ENCODE assay signal across 8 mouse cellular contexts in the genomic region with DNA sequence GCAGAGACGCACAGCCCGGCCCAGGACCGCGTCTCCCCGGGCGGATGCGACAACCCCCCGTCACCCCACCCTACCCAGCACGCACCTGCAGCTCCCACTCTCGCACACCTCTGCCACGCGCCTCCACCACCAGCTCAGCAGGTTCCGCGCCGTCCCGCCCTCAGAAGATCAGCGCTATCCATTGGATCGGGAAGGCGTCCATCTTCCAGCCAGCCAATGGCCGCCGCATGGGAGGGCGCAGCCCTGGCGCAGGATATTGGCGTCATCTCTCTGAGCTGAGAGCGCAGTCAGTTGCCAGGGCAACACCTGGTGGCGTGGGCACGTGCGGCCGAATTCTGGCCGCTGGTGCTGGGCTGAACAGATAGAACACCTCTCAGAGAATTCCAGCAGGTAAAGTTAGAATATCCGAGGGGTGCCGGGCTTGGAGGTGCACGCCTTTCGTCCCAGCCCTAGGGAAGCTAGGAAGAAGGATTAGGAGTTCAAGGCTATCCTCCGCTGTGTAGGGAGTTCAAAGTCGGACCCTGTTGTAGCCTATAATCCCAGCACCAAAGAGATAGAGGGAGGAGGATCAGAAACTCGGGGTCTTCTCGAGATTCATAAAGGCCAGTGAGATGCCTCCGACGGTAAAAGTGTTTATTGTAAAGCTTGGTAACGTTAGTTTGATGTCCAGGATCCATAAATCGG. TPM values are rescaled to one million over a fixed set of nuclear protein-coding genes. Genes with fewer than 3 reads are reported as not detected.
DNase-seq lines count a peak whose midpoint lies in the region; ATAC-seq and TF ChIP-seq lines count a peak whose summit lies in the region.

A gene (minus strand): TSS at position 144 of the 684 bp plus-strand sequence.

- H3K4me3 ChIP-seq in embryonic facial prominence, embryonic 13.5 days: peak within 1 kb of the TSS; percentile 67
- H3K4me3 ChIP-seq in kidney, adult 2 months (ENCODE audit: insufficient read depth, low read depth, low read length): peak within 1 kb of the TSS; percentile 67
- peak within 1 kb of the TSS; percentile 65 for H3K4me3 ChIP-seq in limb, embryonic 12.5 days (replicated peaks)
- peak within 1 kb of the TSS; percentile 81 for H3K4me3 ChIP-seq in midbrain, embryonic 15.5 days
- H3K4me3 ChIP-seq in spleen, adult 2 months (ENCODE audit: extremely low read depth, insufficient read depth, insufficient read length): peak within 1 kb of the TSS; percentile 68

- 4% methylated on average over 42 of the region's 42 CpGs for WGBS in embryonic facial prominence, embryonic 13.5 days
- WGBS in kidney, adult 2 months: 5% methylated on average over 42 of the region's 42 CpGs
- WGBS in limb, embryonic 12.5 days: 4% methylated on average over 42 of the region's 42 CpGs
- 3% methylated on average over 42 of the region's 42 CpGs for WGBS in midbrain, embryonic 15.5 days
- WGBS in spleen, adult 2 months: 8% methylated on average over 42 of the region's 42 CpGs

- no peaks in the 10 kb centered on the region for H3K36me3 ChIP-seq in embryonic facial prominence, embryonic 13.5 days
- no peaks in the 10 kb centered on the region for H3K36me3 ChIP-seq in kidney, adult 2 months (ENCODE audit: control insufficient read depth, insufficient read depth, low read length)
- no peaks in the 10 kb centered on the region; the same call in 1 of the 2 replicates for H3K36me3 ChIP-seq in limb, embryonic 12.5 days
- no peaks in the 10 kb centered on the region for H3K36me3 ChIP-seq in midbrain, embryonic 15.5 days (replicated peaks)
- H3K36me3 ChIP-seq in spleen, adult 2 months (ENCODE audit: control insufficient read depth, insufficient read depth, low read length): no peaks in the 10 kb centered on the region

- ATAC-seq in embryonic facial prominence, embryonic 13.5 days (ENCODE audit: insufficient number of reproducible peaks, insufficient read depth, low FRiP score, low TSS enrichment, low read depth): peak; percentile 93
- ATAC-seq in limb, embryonic 12.5 days (ENCODE audit: insufficient number of reproducible peaks, insufficient read depth, low FRiP score, low TSS enrichment, low read depth): peak; percentile 94
- peak; percentile 99 for ATAC-seq in midbrain, embryonic 15.5 days (replicated peaks)

- peak within 1 kb of the TSS; percentile 74 for H3K9ac ChIP-seq in embryonic facial prominence, embryonic 13.5 days
- H3K9ac ChIP-seq in limb, embryonic 12.5 days (replicated peaks): peak within 1 kb of the TSS; percentile 65
- peak within 1 kb of the TSS; percentile 57 for H3K9ac ChIP-seq in midbrain, embryonic 15.5 days

- no peaks in the 10 kb centered on the region for H3K9me3 ChIP-seq in embryonic facial prominence, embryonic 13.5 days
- no peaks in the 10 kb centered on the region for H3K9me3 ChIP-seq in limb, embryonic 12.5 days
- no peaks in the 10 kb centered on the region for H3K9me3 ChIP-seq in midbrain, embryonic 15.5 days

- peak; percentile 95 for DNase-seq in 3134 (ENCODE audit: extremely low read depth, insufficient read length, low spot score)
- peak; percentile 98 for DNase-seq in adrenal gland, postnatal 36 days
- peak; percentile 98 to 99 for DNase-seq in heart, adult 18-20 months
- DNase-seq in kidney, adult 2 months: peak; percentile 99
- peak; percentile 91 to 97 for DNase-seq in spleen, adult 2 months (ENCODE audit: low read depth in 1 of 2, low spot score in 2 of 2)

- no peak for TF ChIP-seq POLR2A in kidney, adult 2 months (IDR thresholded peaks at IDR 0.05; ENCODE audit: low read depth, low read length)
- TF ChIP-seq POLR2A in spleen, adult 2 months (IDR thresholded peaks at IDR 0.05; ENCODE audit: low read depth, low read length): peak; percentile 9; the same call in 1 of the 2 replicates

- H3K4me2 ChIP-seq in embryonic facial prominence, embryonic 13.5 days: peak within 1 kb of the TSS; percentile 79
- H3K4me2 ChIP-seq in limb, embryonic 12.5 days: peak within 1 kb of the TSS; percentile 86
- H3K4me2 ChIP-seq in midbrain, embryonic 15.5 days: peak within 1 kb of the TSS; percentile 79

- H3K27me3 ChIP-seq in embryonic facial prominence, embryonic 13.5 days: no peaks in the 10 kb centered on the region
- no peaks in the 10 kb centered on the region for H3K27me3 ChIP-seq in kidney, adult 2 months (replicated peaks; ENCODE audit: control insufficient read depth, insufficient read depth, low read length)
- H3K27me3 ChIP-seq in limb, embryonic 12.5 days: peaks cover 3% of the 10 kb centered on the region; the same call in 1 of the 2 replicates
- no peaks in the 10 kb centered on the region for H3K27me3 ChIP-seq in midbrain, embryonic 15.5 days (replicated peaks)
- H3K27me3 ChIP-seq in spleen, adult 2 months (ENCODE audit: control insufficient read depth, insufficient read depth, low read length): no peaks in the 10 kb centered on the region

- no peak for TF ChIP-seq CTCF in kidney, adult 2 months (conservative IDR thresholded peaks at IDR 0.05; ENCODE audit: insufficient read depth, insufficient read length, low read depth, low read length)
- TF ChIP-seq CTCF in spleen, adult 2 months (IDR thresholded peaks at IDR 0.05; ENCODE audit: extremely low read depth, insufficient read depth, insufficient read length, insufficient replicate concordance): no peak

- H3K27ac ChIP-seq in embryonic facial prominence, embryonic 13.5 days: no peak within 1 kb of the TSS
- H3K27ac ChIP-seq in kidney, adult 2 months (ENCODE audit: insufficient read depth, low read depth, low read length): no peak within 1 kb of the TSS
- no peak within 1 kb of the TSS for H3K27ac ChIP-seq in limb, embryonic 12.5 days
- no peak within 1 kb of the TSS for H3K27ac ChIP-seq in midbrain, embryonic 15.5 days
- no peak within 1 kb of the TSS for H3K27ac ChIP-seq in spleen, adult 2 months (ENCODE audit: insufficient read depth, low read length)

- peaks cover 17% of the 10 kb centered on the region for H3K4me1 ChIP-seq in embryonic facial prominence, embryonic 13.5 days
- 0 out of 2 replicates have a peak, but pooled peaks cover 3% of the 10 kb centered on the region for H3K4me1 ChIP-seq in kidney, adult 2 months (ENCODE audit: control insufficient read depth, insufficient read depth, low read length)
- H3K4me1 ChIP-seq in limb, embryonic 12.5 days (replicated peaks): peaks cover 17% of the 10 kb centered on the region
- peaks cover 15% of the 10 kb centered on the region for H3K4me1 ChIP-seq in midbrain, embryonic 15.5 days
- no peaks in the 10 kb centered on the region for H3K4me1 ChIP-seq in spleen, adult 2 months (ENCODE audit: control insufficient read depth, insufficient read depth, insufficient read length)

RNA-seq across cellular contexts. Expression of the gene that starts here (rescaled TPM):
- total RNA-seq in adrenal gland, postnatal 36 days (2021): 10 to 100 TPM; 11.9 to 12.3 TPM
- polyA plus RNA-seq in embryonic facial prominence, embryonic 13.5 days (2015; fragmentation: Nextera tagmentation; extraction: Ambion mirVana): 32.6 and 35.6 TPM in 2 replicates
- total RNA-seq in heart, adult 18-20 months (2021): 1 to 10 TPM; 5.6 TPM
- polyA plus RNA-seq in kidney, adult 2 months (2012; rRNA removed): 4.8 and 6.0 TPM in 2 replicates
- polyA plus RNA-seq in limb, embryonic 12.5 days (2016; fragmentation: Nextera tagmentation; extraction: Ambion mirVana): 32.7 and 34.2 TPM in 2 replicates
- polyA plus RNA-seq in midbrain, embryonic 15.5 days (2015; fragmentation: Nextera tagmentation; extraction: Ambion mirVana): 16.7 and 17.9 TPM in 2 replicates
- 5.2 and 8.5 TPM in 2 replicates for polyA plus RNA-seq in spleen, adult 2 months (2012; rRNA removed)
